Mouse (Mus musculus) MEL (cell line): Measurements from ENCODE around the gene Eml2. TPM values are rescaled to one million over a fixed set of nuclear protein-coding genes. Genes with fewer than 3 reads are reported as not detected.

Source experiments
- DNase-seq: peaks from one replicate; pipeline ENCODE4 v3.0.0; 2011; ENCODE audit warnings: low read depth, low spot score
- H3K27ac ChIP-seq: 2 replicates; pipeline ENCODE4 v1.5.1; 2012; ENCODE audit warnings: low read depth, mild to moderate bottlenecking, control low read depth, low read length, moderate library complexity; ENCODE audit not compliant: control insufficient read depth
- H3K27me3 ChIP-seq, 2 experiments: fragments of 150-350 bp in 1 of 2; sonication (generic) in 1 of 2; 2 replicates each; pipeline ENCODE4 v1.6.1; 2012; ENCODE audit warnings: low read length in 2 of 2, mild to moderate bottlenecking in 2 of 2, improper control_type of control experiment in 1 of 2, moderate library complexity in 1 of 2; ENCODE audit not compliant: insufficient read depth in 2 of 2, control insufficient read depth in 1 of 2
- H3K36me3 ChIP-seq, 2 experiments: 2 replicates each; pipeline ENCODE4 v1.6.1; 2012 to 2014; ENCODE audit warnings: low read length in 2 of 2, improper control_type of control experiment in 1 of 2, inconsistent platforms in 1 of 2, mild to moderate bottlenecking in 1 of 2; ENCODE audit not compliant: insufficient read depth in 2 of 2, control insufficient read depth in 1 of 2
- H3K4me1 ChIP-seq, 2 experiments: fragments of 150-350 bp in 1 of 2; sonication (generic) in 1 of 2; 2 replicates each; pipeline ENCODE4 v1.6.1; 2012; ENCODE audit warnings: low read length in 2 of 2, improper control_type of control experiment in 1 of 2, mild to moderate bottlenecking in 1 of 2; ENCODE audit not compliant: insufficient read depth in 2 of 2, control insufficient read depth in 1 of 2
- H3K4me3 ChIP-seq, 2 experiments: fragments of 150-350 bp in 1 of 2; sonication (generic) in 1 of 2; 2 replicates each; pipeline ENCODE4 v1.5.1; 2012; ENCODE audit warnings: low read depth in 2 of 2, low read length in 2 of 2, mild to moderate bottlenecking in 2 of 2, moderate library complexity in 2 of 2, control low read depth in 1 of 2, improper control_type of control experiment in 1 of 2; ENCODE audit not compliant: control insufficient read depth in 1 of 2, insufficient read depth in 1 of 2
- H3K79me2 ChIP-seq: 2 replicates; pipeline ENCODE4 v1.6.1; 2012; ENCODE audit warnings: mild to moderate bottlenecking, low read length, moderate library complexity; ENCODE audit not compliant: control insufficient read depth, poor library complexity, insufficient read depth
- H3K9ac ChIP-seq: 2 replicates; pipeline ENCODE4 v1.6.1; 2012; ENCODE audit warnings: low read depth, mild to moderate bottlenecking, control low read depth, low read length, moderate library complexity; ENCODE audit not compliant: control insufficient read depth, poor library complexity, severe bottlenecking
- H3K9me3 ChIP-seq: fragments of 150-350 bp; sonication (generic); replicated peaks from 2 replicates; pipeline ENCODE4 v1.6.1; 2012; ENCODE audit warnings: mild to moderate bottlenecking, low read length, improper control_type of control experiment, moderate library complexity; ENCODE audit not compliant: insufficient read depth
- CHD2 ChIP-seq: IDR thresholded peaks from 2 replicates; pipeline ENCODE4 v1.6.1; 2011; ENCODE audit warnings: low read length, improper control_type of control experiment
- ELF1 ChIP-seq: IDR thresholded peaks from 2 replicates; pipeline ENCODE4 v1.6.1; 2014; ENCODE audit warnings: low read depth, mild to moderate bottlenecking, inconsistent platforms, low read length, improper control_type of control experiment, moderate library complexity
- EP300 ChIP-seq, 2 experiments: IDR thresholded peaks; 2 replicates each; pipeline ENCODE4 v1.6.1; 2011; ENCODE audit warnings: improper control_type of control experiment in 2 of 2, low read length in 2 of 2, low read depth in 1 of 2, mild to moderate bottlenecking in 1 of 2
- GATA1 ChIP-seq: IDR thresholded peaks from 2 replicates; pipeline ENCODE4 v1.6.1; 2011; ENCODE audit warnings: low read depth, low read length, improper control_type of control experiment
- HCFC1 ChIP-seq: IDR thresholded peaks from 2 replicates; pipeline ENCODE4 v1.6.1; 2012; ENCODE audit warnings: low read depth, mild to moderate bottlenecking, inconsistent platforms, low read length, improper control_type of control experiment, moderate library complexity
- JUND ChIP-seq: IDR thresholded peaks from 2 replicates; pipeline ENCODE4 v1.6.1; 2011; ENCODE audit warnings: low read depth, mild to moderate bottlenecking, improper control_type of control experiment, low read length
- MAFK ChIP-seq: IDR thresholded peaks from 2 replicates; pipeline ENCODE4 v1.6.1; 2011; ENCODE audit warnings: low read depth, mild to moderate bottlenecking, low read length, improper control_type of control experiment, borderline replicate concordance
- MAX ChIP-seq: IDR thresholded peaks from 2 replicates; pipeline ENCODE4 v1.6.1; 2011; ENCODE audit warnings: low read length, improper control_type of control experiment
- MAZ ChIP-seq: IDR thresholded peaks from 2 replicates; pipeline ENCODE4 v1.6.1; 2012; ENCODE audit warnings: low read depth, mild to moderate bottlenecking, inconsistent platforms, low read length, improper control_type of control experiment
- MEF2A ChIP-seq: IDR thresholded peaks from 2 replicates; pipeline ENCODE4 v1.6.1; 2014; ENCODE audit warnings: low read depth, mild to moderate bottlenecking, inconsistent platforms, low read length, improper control_type of control experiment; ENCODE audit not compliant: poor library complexity, insufficient replicate concordance, severe bottlenecking; ENCODE audit errors: extremely low read depth
- MYC ChIP-seq: IDR thresholded peaks from 2 replicates; pipeline ENCODE4 v1.6.1; 2011; ENCODE audit warnings: low read depth, mild to moderate bottlenecking, low read length, improper control_type of control experiment, moderate library complexity
- SIN3A ChIP-seq: IDR thresholded peaks from 2 replicates; pipeline ENCODE4 v1.6.1; 2012; ENCODE audit warnings: low read length, improper control_type of control experiment, inconsistent platforms
- SMC3 ChIP-seq: IDR thresholded peaks from 2 replicates; pipeline ENCODE4 v1.6.1; 2011; ENCODE audit warnings: low read depth, low read length, improper control_type of control experiment
- UBTF ChIP-seq: IDR thresholded peaks from 2 replicates; pipeline ENCODE4 v1.6.1; 2012; ENCODE audit warnings: low read depth, mild to moderate bottlenecking, inconsistent platforms, low read length, improper control_type of control experiment, moderate library complexity, borderline replicate concordance; ENCODE audit not compliant: insufficient read depth
- USF2 ChIP-seq, 2 experiments: IDR thresholded peaks; 2 replicates each; pipeline ENCODE4 v1.6.1; 2011 to 2012; ENCODE audit warnings: improper control_type of control experiment in 2 of 2, low read length in 2 of 2, borderline replicate concordance in 1 of 2, inconsistent platforms in 1 of 2, low read depth in 1 of 2, mild to moderate bottlenecking in 1 of 2; ENCODE audit not compliant: insufficient read depth in 1 of 2
- ZKSCAN1 ChIP-seq: IDR thresholded peaks from 2 replicates; pipeline ENCODE4 v1.6.1; 2012; ENCODE audit warnings: low read depth, mild to moderate bottlenecking, inconsistent platforms, low read length, improper control_type of control experiment, moderate library complexity
- ZMIZ1 ChIP-seq: IDR thresholded peaks from 2 replicates; pipeline ENCODE4 v1.6.1; 2012; ENCODE audit warnings: low read depth, mild to moderate bottlenecking, inconsistent platforms, low read length, improper control_type of control experiment, moderate library complexity
- polyA plus RNA-seq, 2 experiments: library from polyadenylated mRNA; stranded (reverse) in 1 of 2; unstranded in 1 of 2; fragments of >175 nt in 1 of 2; fragments of >200 nt in 1 of 2; gene quantifications; 2 replicates each; pipeline versions ENCODE4 v1.2.1 to v1.2.4; 2012; ENCODE audit warnings: low replicate concordance in 2 of 2, low read depth in 1 of 2; ENCODE audit not compliant: insufficient read length in 2 of 2, insufficient read depth in 1 of 2, missing spikeins in 1 of 2
- total RNA-seq: library from RNA; depleted of rRNA; stranded (reverse); fragments of 300-350 nt; gene quantifications from 2 replicates; pipeline ENCODE4 v1.2.3, GENCODE M21; 2012

The Eml2 gene
- total and polyA plus RNA-seq, 3 experiments, result 22.0 to 43.6 TPM; not detected in 1

- TF ChIP-seq HCFC1, result peak; percentile 60
- TF ChIP-seq ZKSCAN1, result no peak
- no peak for TF ChIP-seq CHD2
- TF ChIP-seq MAX, result peak; percentile 47; the same call in 1 of the 2 replicates
These were observed 18.9 kb upstream of the Eml2 start (continued) for GRCm38 (mm10) chr7:19157160-19157800.

DNA sequence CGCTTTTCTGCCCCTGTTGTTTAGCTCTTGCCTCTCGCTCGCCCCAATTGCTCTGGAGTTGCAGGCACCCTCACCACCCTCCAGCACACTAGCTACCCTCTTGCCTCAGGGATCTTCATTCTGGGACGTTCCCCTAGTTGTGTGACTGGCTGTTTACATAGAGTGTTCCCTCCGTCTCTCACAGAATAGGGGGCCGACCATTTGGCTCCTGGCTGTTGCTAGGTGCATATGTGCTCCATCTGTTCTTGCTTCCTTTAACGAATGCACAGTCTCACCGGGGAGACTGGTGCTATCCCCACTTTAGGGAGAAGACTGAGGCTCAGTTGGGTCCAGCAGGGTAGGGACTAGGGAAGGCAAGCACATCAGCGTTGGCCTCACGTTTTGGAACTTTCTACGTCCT is 17.6 kb upstream of the Eml2 start:
- no peaks in the 10 kb centered on the region for H3K27me3 ChIP-seq
- H3K27ac ChIP-seq, result no peak overlapping the region
- peaks cover 0 to 3% of the 10 kb centered on the region in 2 experiments; a peak in 2 of 4 replicates for H3K36me3 ChIP-seq
- no peak for DNase-seq
- peaks cover under 1 to 8% of the 10 kb centered on the region in 2 experiments; a peak in 2 of 4 replicates for H3K4me1 ChIP-seq
- no peaks in the 10 kb centered on the region for H3K9me3 ChIP-seq
- TF ChIP-seq CHD2, result no peak
- TF ChIP-seq HCFC1, result no peak
- H3K79me2 ChIP-seq, result no peaks in the 10 kb centered on the region
- H3K9ac ChIP-seq, result no peak overlapping the region
- no peak overlapping the region for H3K4me3 ChIP-seq

DNA sequence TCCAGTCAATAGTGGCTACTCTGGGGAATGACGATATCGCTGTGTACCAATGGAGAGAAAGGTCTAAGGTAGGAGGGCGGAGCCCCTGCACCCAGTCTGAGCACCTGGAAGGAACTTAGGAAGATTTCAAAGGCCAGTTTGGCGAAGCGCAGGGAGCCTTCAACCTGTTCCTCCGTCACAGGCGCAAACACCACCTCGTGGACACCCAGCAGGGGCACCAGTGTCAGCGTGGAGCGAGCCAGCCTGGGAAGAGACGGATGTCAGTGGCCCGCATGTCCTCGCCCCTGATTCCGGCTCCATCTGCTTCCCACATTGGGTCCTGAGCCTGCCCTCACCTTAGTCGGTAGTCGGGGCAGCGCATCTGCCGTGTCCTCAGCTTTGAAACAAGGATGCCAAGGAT is 16.8 kb upstream of the Eml2 start:
- TF ChIP-seq ELF1, result no peak
- no peak for TF ChIP-seq EP300 (IDR thresholded peaks at IDR 0.05; ENCODE audit: low read depth in 1 of 2, low read length in 2 of 2)
- TF ChIP-seq CHD2, result no peak
- TF ChIP-seq SIN3A, result no peak
- TF ChIP-seq MAFK, result no peak
- no peak for TF ChIP-seq MAX
- no peak for TF ChIP-seq SMC3
- TF ChIP-seq MEF2A, result no peak
- TF ChIP-seq GATA1, result no peak
- no peak for TF ChIP-seq UBTF
- no peak for TF ChIP-seq USF2 (IDR thresholded peaks at IDR 0.05; ENCODE audit: borderline replicate concordance in 1 of 2, insufficient read depth in 1 of 2, low read depth in 1 of 2, low read length in 2 of 2)
- TF ChIP-seq ZKSCAN1, result no peak
- no peak for TF ChIP-seq MAZ
- TF ChIP-seq MYC, result no peak
- no peak for TF ChIP-seq JUND
- TF ChIP-seq ZMIZ1, result no peak
- TF ChIP-seq, all 39 proteins: peak for 0
- Histone ChIP-seq H3K9ac (no peak overlapping the region), H3K36me3 (peaks cover 0 to 5% of the 10 kb centered on the region in 2 experiments; a peak in 2 of 4 replicates), H3K27ac (no peak overlapping the region), H3K4me1 (peaks cover 3 to 13% of the 10 kb centered on the region in 2 experiments; a peak in 3 of 4 replicates), H3K4me3 (no peak overlapping the region), H3K79me2 (no peaks in the 10 kb centered on the region), H3K27me3 (no peaks in the 10 kb centered on the region), H3K9me3 (no peaks in the 10 kb centered on the region)
- DNase-seq, result no peak
